Mouse (Mus musculus) hindbrain, postnatal 0 days (tissue): Measurements from ENCODE around the gene Rrp36. TPM values are rescaled to one million over a fixed set of nuclear protein-coding genes. Genes with fewer than 3 reads are reported as not detected.
A peak's percentile ranks its signal among the peaks of the same experiment; 100 is the strongest.

Source experiments
- ATAC-seq: fragments of 200-750 bp; cut with Nextera tagmentation; 2 replicates; pipeline ENCODE4 v1.8.0; 2017; ENCODE audit warnings: mild to moderate bottlenecking, moderate TSS enrichment, moderate library complexity
- DNase-seq: peaks from one replicate; pipeline ENCODE4 v3.0.0-alpha.2; 2015; ENCODE audit warnings: low spot score
- H3K27ac ChIP-seq: fragments of 300-500 bp; sonication (generic); 2 replicates; pipeline ENCODE4 v1.5.1; 2014; ENCODE audit warnings: mild to moderate bottlenecking
- H3K27me3 ChIP-seq: fragments of 300-500 bp; sonication (generic); 2 replicates; pipeline ENCODE4 v1.6.1; 2014; ENCODE audit warnings: low read length, mixed read lengths; ENCODE audit not compliant: insufficient read depth
- H3K36me3 ChIP-seq: fragments of 300-500 bp; sonication (generic); 2 replicates; pipeline ENCODE4 v1.6.1; 2014; ENCODE audit warnings: low read length, mixed read lengths; ENCODE audit not compliant: insufficient read depth
- H3K4me1 ChIP-seq: fragments of 300-500 bp; sonication (generic); 2 replicates; pipeline ENCODE4 v1.6.1; 2014; ENCODE audit warnings: antibody characterized with exemption, low read length, mixed read lengths; ENCODE audit not compliant: insufficient read depth
- H3K4me2 ChIP-seq: fragments of 300-500 bp; sonication (generic); 2 replicates; pipeline ENCODE4 v1.6.1; 2014; ENCODE audit warnings: low read depth, mild to moderate bottlenecking, low read length, moderate library complexity, mixed read lengths
- H3K4me3 ChIP-seq: fragments of 300-500 bp; sonication (generic); 2 replicates; pipeline ENCODE4 v1.5.1; 2014; ENCODE audit warnings: low read length
- H3K9ac ChIP-seq: fragments of 300-500 bp; sonication (generic); replicated peaks from 2 replicates; pipeline ENCODE4 v1.6.1; 2014; ENCODE audit warnings: mild to moderate bottlenecking, low read length, moderate library complexity, mixed read lengths
- H3K9me3 ChIP-seq: fragments of 300-500 bp; sonication (generic); 2 replicates; pipeline ENCODE4 v1.6.1; 2016; ENCODE audit warnings: low read length, mixed read lengths
- CTCF ChIP-seq: IDR thresholded peaks from 2 replicates; pipeline ENCODE4 v1.5.1; 2016; ENCODE audit warnings: antibody characterized with exemption, control low read depth, low read depth
- WGBS: fragments of 180-500 bp; shearing (Covaris S2); extraction: QIAGEN DNeasy Blood & Tissue Kit; methylation state at CpG from one replicate; pipeline ENCODE4 v1.1.7; 2014; 5-methylcytosine and 5-hydroxymethylcytosine counted together
- polyA plus RNA-seq: library from polyadenylated mRNA; unstranded; fragments of >200 nt; fragmentation: Nextera tagmentation; extraction: Ambion mirVana; gene quantifications from 2 replicates; pipeline ENCODE4 v1.2.1, GENCODE M21; 2015
- total RNA-seq: library from RNA; depleted of rRNA; stranded (reverse); fragments of >200 nt; gene quantifications from 2 replicates; pipeline ENCODE4 v1.2.3, GENCODE M21; 2014

Gene Rrp36
- total and polyA plus RNA-seq, 2 experiments from 2014 or later: 32.7 to 56.5 TPM

DNA sequence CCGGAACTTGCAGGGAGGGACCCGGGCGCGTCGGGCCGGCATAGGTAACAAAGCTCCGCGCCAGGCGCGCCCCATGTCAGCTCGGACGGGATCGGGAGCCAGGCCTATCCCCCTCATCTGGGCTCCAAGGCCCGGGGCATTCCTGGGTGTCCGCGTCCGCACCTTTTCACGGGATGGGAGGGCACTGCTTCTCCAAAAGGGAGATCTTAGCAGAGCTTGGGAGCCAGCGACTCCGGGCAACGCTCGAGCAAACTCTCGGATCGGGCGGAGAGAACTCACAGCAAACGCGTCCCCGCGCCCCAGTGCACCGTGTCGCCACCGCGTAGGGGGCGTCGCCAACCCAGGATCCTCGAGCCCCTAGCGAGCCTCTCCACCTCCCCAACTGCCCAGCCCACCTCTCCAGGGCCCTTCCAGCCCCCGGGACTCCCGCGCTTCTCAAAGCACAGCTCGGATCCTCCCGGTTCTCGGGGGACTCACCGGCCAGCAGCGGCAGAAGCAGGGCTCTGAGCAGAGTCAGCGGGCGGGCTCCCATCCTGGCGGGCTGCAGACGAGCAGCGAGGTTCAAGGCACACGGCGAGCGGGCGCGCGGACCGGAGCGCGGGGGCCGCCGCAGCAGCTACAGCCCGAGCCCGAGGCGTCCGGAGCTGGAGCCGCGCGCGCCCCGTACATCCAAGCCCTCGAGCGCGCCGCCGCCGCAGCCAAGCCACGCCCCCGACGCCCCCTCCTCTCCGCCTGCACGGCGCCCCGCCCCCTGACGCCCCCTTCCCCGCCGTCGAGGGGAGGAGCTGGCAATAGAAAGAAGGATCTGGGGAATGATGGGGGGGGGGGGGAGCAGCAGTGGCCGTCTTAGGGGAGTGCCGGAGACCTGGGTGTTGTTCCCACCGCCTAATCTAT is 45.1 kb downstream of the Rrp36 start, which contains the start of gene Ptk7:
Gene Ptk7 (minus strand): TSS at position 714 of the 894 bp plus-strand sequence.
- under 1% methylated on average over 79 of the region's 90 CpGs for WGBS
- H3K9ac ChIP-seq: peak within 1 kb of the TSS; percentile 90
- no peaks in the 10 kb centered on the region for H3K9me3 ChIP-seq
- peak within 1 kb of the TSS; percentile 87 for H3K27ac ChIP-seq
- peaks cover 8% of the 10 kb centered on the region; the same call in 1 of the 2 replicates for H3K36me3 ChIP-seq
- peaks cover 16% of the 10 kb centered on the region for H3K4me1 ChIP-seq
- peak within 1 kb of the TSS; percentile 96 for H3K4me3 ChIP-seq
- no peak for TF ChIP-seq CTCF
- peak; percentile 94 for DNase-seq
- peak; percentile 83 for ATAC-seq
- no peaks in the 10 kb centered on the region for H3K27me3 ChIP-seq
- H3K4me2 ChIP-seq: peak within 1 kb of the TSS; percentile 79

DNA sequence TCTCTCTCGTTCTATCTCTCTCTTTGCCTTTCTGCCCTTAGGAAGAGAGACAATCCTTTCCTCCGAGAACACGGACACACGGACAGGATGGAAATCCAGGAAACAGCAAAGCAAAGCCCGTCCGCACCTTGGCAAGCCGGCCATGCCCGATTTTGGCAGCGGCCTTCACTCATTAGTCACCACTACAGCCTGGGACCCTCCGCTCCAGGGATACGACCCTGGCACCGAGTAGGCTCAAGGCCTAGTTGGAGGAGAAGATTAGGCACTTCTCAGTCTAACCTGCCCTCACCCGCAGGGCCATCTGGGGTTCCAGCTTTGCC is 45.7 kb downstream of the Rrp36 start:
- DNase-seq (peak; percentile 53), ATAC-seq (peak; percentile 33)
- H3K9ac ChIP-seq: peak overlapping the region; percentile 90
- H3K4me3 ChIP-seq: peak overlapping the region; percentile 96
- H3K27me3 ChIP-seq: no peaks in the 10 kb centered on the region
- WGBS: 0% methylated on average over 13 of the region's 13 CpGs
- peak overlapping the region; percentile 87 for H3K27ac ChIP-seq
- no peaks in the 10 kb centered on the region for H3K9me3 ChIP-seq
- peak overlapping the region; percentile 79 for H3K4me2 ChIP-seq
- no peak for TF ChIP-seq CTCF
- H3K4me1 ChIP-seq: peaks cover 16% of the 10 kb centered on the region
- peaks cover 3% of the 10 kb centered on the region; the same call in 1 of the 2 replicates for H3K36me3 ChIP-seq

DNA sequence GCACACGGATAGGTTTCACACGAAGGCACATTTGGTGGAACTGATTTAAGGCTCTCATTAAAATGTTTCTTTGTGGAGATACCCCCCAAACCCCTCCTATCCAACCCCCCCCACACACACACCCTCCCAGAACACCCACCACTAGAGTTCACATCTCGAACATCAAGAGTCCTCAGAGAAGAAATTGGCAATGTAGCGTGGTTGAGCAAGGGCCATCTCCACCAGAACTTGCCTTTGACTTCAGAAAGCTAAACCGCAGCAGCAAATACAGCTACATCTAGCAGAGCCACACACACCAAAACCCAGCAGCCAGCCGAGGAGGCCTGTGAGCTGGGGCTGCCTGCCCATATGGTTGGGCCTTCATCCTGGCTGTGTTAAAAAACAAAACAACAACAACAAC is 46.7 kb downstream of the Rrp36 start:
- Histone ChIP-seq H3K9ac (no peak overlapping the region; the same call in 1 of the 2 replicates), H3K4me3 (peak overlapping the region; percentile 96; the same call in 1 of the 2 replicates), H3K27ac (no peak overlapping the region), H3K4me1 (peaks cover 16% of the 10 kb centered on the region), H3K9me3 (no peaks in the 10 kb centered on the region), H3K36me3 (peaks cover 3% of the 10 kb centered on the region; the same call in 1 of the 2 replicates), H3K27me3 (no peaks in the 10 kb centered on the region), H3K4me2 (peak overlapping the region; percentile 79)
- 58% methylated on average over 6 of the region's 6 CpGs for WGBS
- ATAC-seq (no peak), DNase-seq (no peak)
- no peak for TF ChIP-seq CTCF

DNA sequence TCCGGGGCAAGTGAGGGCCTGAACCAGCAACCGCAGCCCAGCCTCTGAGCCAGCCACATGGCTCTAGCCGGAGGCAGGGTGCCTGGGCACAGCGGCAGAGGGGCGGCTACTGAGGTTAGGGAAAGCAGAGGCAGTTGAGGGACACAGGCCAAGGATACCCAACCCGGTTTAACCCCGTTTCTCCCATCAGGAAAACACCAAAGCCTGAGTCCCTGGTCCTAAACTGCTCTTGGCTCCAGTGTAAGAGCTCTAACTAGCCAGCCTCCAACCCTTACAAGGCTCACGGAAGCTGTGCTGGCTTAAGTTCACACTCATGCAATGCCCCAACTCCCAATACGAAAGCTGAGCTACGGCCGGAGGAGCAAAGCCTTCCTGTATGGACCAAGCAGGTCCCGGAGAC is 49.6 kb downstream of the Rrp36 start:
- DNase-seq (no peak), ATAC-seq (no peak)
- WGBS: 60% methylated on average over 12 of the region's 12 CpGs
- Histone ChIP-seq H3K4me2 (peak overlapping the region; percentile 30), H3K36me3 (no peaks in the 10 kb centered on the region), H3K27ac (peak overlapping the region; percentile 20; the same call in 1 of the 2 replicates), H3K4me3 (no peak overlapping the region), H3K27me3 (no peaks in the 10 kb centered on the region), H3K9ac (0 out of 2 replicates have a peak overlapping the region, but pooled peaks have one; percentile 24), H3K4me1 (peaks cover 22% of the 10 kb centered on the region), H3K9me3 (no peaks in the 10 kb centered on the region)
- no peak for TF ChIP-seq CTCF

DNA sequence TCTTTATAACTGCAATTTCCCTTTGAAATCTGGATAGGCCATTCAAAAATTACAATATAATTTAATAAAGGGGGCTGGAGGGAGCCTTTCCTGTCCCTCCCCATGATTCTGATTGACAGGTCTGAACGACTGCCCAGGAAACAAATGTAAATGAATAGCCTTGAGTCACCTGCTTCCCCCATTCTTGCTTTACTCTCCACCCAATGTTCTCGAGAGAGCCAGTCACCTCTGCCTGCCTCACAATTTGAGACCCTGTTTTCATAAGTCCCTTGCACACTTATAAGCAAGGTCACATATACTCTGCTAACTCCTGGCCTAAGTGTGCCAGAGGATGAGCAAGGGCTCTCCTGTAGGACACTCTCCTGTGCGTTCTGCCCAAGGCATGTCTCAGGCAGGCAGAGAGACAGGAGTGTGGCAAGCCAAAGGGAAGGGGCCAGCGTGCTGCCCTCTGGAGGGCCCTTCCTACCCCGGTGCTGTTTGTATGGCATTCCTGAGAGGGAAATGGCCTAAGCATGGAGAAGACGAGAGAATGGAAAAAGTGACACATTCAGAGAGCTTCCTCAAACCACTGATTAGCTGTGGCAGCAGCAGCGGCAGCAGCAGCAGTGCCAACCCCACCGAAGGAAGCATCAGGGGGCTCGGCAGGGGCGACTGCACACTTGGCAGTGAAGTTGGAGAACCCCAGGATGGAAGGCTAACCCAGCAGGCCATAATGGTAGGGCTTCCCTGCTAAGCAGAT is 50.2 kb downstream of the Rrp36 start:
- Histone ChIP-seq H3K4me2 (peak overlapping the region; percentile 30), H3K4me1 (peaks cover 26% of the 10 kb centered on the region), H3K27ac (peak overlapping the region; percentile 26; the same call in 1 of the 2 replicates)

DNA sequence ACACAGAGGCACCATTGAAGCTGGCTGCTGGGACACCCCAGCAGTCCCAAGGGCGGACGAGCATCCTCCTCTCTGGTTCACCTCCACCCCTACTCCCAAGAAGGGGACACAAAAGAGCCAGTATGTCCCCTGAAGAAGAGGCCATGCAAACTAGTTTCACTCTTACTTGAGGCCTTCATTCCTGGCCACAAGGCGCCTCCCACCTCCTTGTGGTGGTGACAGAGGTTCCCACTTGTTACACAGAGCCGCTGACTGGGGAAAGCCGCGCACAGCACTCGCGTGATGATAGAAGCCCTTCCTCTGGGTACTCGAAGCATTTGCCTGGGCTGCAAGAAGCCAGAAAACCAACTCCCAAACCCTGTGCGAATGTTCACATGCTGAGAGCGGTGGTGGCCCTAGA is 51.9 kb downstream of the Rrp36 start:
- Histone ChIP-seq H3K9me3 (no peaks in the 10 kb centered on the region), H3K9ac (no peak overlapping the region), H3K36me3 (no peaks in the 10 kb centered on the region), H3K4me2 (no peak overlapping the region), H3K4me1 (peaks cover 25% of the 10 kb centered on the region), H3K27ac (no peak overlapping the region), H3K27me3 (no peaks in the 10 kb centered on the region), H3K4me3 (no peak overlapping the region)
- ATAC-seq (no peak), DNase-seq (no peak)
- no peak for TF ChIP-seq CTCF
- 88% methylated on average over 11 of the region's 11 CpGs for WGBS

More for the DNA sequence above, 50.2 kb downstream of the Rrp36 start:
- peak; percentile 47 for TF ChIP-seq CTCF
- Histone ChIP-seq H3K9me3 (no peaks in the 10 kb centered on the region), H3K27me3 (no peaks in the 10 kb centered on the region), H3K4me3 (no peak overlapping the region), H3K36me3 (no peaks in the 10 kb centered on the region), H3K9ac (0 out of 2 replicates have a peak overlapping the region, but pooled peaks have one; percentile 24)
- DNase-seq (peak; percentile 17), ATAC-seq (no peak)
- WGBS: 19% methylated on average over 10 of the region's 10 CpGs
